Mouse (Mus musculus): ENCODE results near the gene Cyp26c1.

- TF ChIP-seq EP300 (IDR thresholded peaks at IDR 0.05; ENCODE audit: low read depth) (no peak), CTCF (IDR thresholded peaks at IDR 0.05; ENCODE audit: low read depth) (no peak)
Observed at GRCm38 (mm10) chr19:37692879-37693278, 7.5 kb downstream of the Cyp26c1 start.

Measured in liver, postnatal 0 days (tissue).